Mouse (Mus musculus): Measurements from ENCODE around the gene Ifi27l2a. TPM values are rescaled to one million over a fixed set of nuclear protein-coding genes. Genes with fewer than 3 reads are reported as not detected.
"Not testable (repeated sequence)": the region's sequence is repeated elsewhere in the genome, so short reads cannot be mapped to it uniquely, and the experiment has no call there.

Gene Ifi27l2a
- 286 and 307 TPM in 2 replicates for polyA plus RNA-seq (2012; rRNA removed)

DNA sequence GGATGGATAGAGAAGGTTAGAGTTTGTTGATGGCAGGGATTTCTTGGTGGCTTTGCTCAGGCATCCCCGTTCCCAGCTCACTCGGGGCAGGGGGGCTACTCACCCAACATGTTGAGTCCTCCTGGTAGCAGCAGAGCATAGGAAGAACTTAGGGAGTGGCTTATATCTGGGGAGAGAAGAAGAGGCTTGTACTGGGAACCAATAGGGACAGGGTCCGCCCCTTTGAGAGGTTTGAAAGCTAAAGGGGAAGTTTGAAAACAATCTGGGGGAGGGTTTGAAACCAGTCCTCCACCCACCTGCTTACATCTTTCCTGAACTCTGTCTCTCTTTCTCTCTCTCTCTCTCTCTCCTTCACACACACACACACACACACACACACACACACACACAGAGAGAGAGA is at the start of gene Ifi27l2a:
Gene Ifi27l2a, minus strand, starts transcription at position 157 of the 400 bp plus-strand sequence.
- peak within 1 kb of the TSS; percentile 53 for H3K4me3 ChIP-seq (ENCODE audit: low read depth, low read length)
- peaks cover 7% of the 10 kb centered on the region for H3K4me1 ChIP-seq (ENCODE audit: control insufficient read depth, insufficient read depth, insufficient read length, low read length)
- peaks cover 8% of the 10 kb centered on the region; the same call in 1 of the 2 replicates for H3K36me3 ChIP-seq (ENCODE audit: control insufficient read depth, insufficient read depth, low read length)
- TF ChIP-seq CTCF (IDR thresholded peaks at IDR 0.05; ENCODE audit: extremely low read depth, insufficient read length, insufficient replicate concordance, low read depth, low read length) = no peak
- TF ChIP-seq POLR2A (IDR thresholded peaks at IDR 0.05; ENCODE audit: low read depth, low read length) = no peak
- H3K27ac ChIP-seq (ENCODE audit: insufficient read depth, low read depth, low read length) = peak within 1 kb of the TSS; percentile 56
- no peaks in the 10 kb centered on the region for H3K27me3 ChIP-seq (ENCODE audit: control insufficient read depth, insufficient read depth, low read length)
- WGBS = 54% methylated on average over 3 of the region's 3 CpGs

DNA sequence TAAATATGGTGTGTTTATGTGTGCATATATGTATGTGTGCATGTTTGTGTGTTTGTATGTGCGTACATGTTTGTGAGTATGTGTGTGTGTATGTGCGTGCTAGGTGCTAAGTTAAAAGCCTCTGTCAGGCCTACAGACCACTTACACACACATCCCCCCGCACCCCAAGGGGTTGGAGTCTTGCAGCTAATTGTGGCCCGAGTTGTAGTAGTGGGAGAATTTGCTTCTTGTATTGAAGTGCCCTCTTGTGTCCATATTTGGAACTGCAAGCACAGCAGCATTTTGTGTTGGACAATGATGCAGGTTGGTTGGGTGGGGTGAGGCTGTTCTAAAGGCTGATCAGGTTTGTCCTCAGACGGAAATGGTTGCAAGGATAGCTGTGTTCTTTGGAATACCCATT is 49.3 kb upstream of the Ifi27l2a start:
- no peak overlapping the region for H3K27ac ChIP-seq (ENCODE audit: insufficient read depth, low read depth, low read length)
- H3K4me1 ChIP-seq (ENCODE audit: control insufficient read depth, insufficient read depth, insufficient read length, low read length) = peaks cover 3% of the 10 kb centered on the region; the same call in 1 of the 2 replicates
- H3K27me3 ChIP-seq (ENCODE audit: control insufficient read depth, insufficient read depth, low read length) = no peaks in the 10 kb centered on the region
- TF ChIP-seq CTCF (IDR thresholded peaks at IDR 0.05; ENCODE audit: extremely low read depth, insufficient read length, insufficient replicate concordance, low read depth, low read length) (peak; percentile 76; the same call in 1 of the 2 replicates), POLR2A (IDR thresholded peaks at IDR 0.05; ENCODE audit: low read depth, low read length) (no peak)
- 27% methylated on average over 5 of the region's 5 CpGs for WGBS
- no peak overlapping the region for H3K4me3 ChIP-seq (ENCODE audit: low read depth, low read length)
- H3K36me3 ChIP-seq (ENCODE audit: control insufficient read depth, insufficient read depth, low read length) = no peaks in the 10 kb centered on the region

DNA sequence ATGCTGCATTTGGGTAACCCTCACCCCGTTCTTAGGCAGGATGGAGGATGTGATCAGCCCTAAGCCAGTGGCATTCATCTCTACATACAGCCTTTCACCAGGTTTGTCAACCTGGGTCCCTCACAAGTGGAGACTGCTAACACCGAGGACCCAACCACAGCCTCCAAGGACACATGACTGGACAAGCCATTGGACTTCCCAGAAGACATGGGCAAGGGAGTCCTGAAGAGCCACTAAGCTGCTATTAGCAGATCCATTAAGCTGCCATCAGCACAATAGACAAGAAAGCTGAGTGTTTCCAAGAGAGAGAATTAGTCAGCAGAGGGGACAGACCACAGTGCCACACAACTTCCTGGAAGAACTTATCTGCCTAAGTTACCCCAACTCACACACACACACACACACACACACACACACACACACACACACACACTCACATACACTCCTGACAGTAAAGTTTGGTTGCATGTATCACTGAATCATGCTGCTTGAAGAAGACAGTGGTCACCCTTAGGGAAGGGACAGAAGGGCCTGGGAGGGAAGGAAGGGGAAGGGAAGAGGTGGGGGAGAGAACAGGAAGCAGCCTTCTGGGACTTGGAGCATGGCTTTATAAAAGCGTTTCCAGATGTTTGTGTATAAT is 47.7 kb upstream of the Ifi27l2a start:
- whole genome bisulfite sequencing = 64% methylated on average over 3 of the region's 3 CpGs
- peaks cover 15% of the 10 kb centered on the region; the same call in 1 of the 2 replicates for H3K4me1 ChIP-seq (ENCODE audit: control insufficient read depth, insufficient read depth, insufficient read length, low read length)
- no peak overlapping the region for H3K4me3 ChIP-seq (ENCODE audit: low read depth, low read length)
- no peak overlapping the region for H3K27ac ChIP-seq (ENCODE audit: insufficient read depth, low read depth, low read length)
- H3K27me3 ChIP-seq (ENCODE audit: control insufficient read depth, insufficient read depth, low read length) = no peaks in the 10 kb centered on the region
- TF ChIP-seq CTCF (IDR thresholded peaks at IDR 0.05; ENCODE audit: extremely low read depth, insufficient read length, insufficient replicate concordance, low read depth, low read length) = no peak
- no peak for TF ChIP-seq POLR2A (IDR thresholded peaks at IDR 0.05; ENCODE audit: low read depth, low read length)
- H3K36me3 ChIP-seq (ENCODE audit: control insufficient read depth, insufficient read depth, low read length) = no peaks in the 10 kb centered on the region

DNA sequence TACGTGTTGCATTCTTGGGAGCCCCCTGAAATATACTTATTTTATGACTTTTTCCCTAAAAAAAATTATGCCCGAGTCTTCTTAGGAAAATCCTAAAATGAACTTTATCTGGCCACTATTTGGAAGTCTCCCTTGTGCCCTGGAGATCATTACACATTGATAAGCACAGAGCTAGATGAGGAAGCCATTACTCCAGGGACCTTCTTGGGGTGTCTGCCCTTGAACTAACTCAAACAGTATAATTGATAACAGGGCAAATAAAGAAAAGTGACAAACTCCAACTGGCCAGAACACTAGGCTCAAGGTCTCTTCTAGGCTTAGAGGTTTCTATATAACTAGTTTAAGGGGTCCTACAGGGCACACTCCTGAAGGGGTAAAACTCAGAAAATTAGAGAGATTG is 44.3 kb upstream of the Ifi27l2a start:
- 52% methylated on average over 2 of the region's 2 CpGs for WGBS

DNA sequence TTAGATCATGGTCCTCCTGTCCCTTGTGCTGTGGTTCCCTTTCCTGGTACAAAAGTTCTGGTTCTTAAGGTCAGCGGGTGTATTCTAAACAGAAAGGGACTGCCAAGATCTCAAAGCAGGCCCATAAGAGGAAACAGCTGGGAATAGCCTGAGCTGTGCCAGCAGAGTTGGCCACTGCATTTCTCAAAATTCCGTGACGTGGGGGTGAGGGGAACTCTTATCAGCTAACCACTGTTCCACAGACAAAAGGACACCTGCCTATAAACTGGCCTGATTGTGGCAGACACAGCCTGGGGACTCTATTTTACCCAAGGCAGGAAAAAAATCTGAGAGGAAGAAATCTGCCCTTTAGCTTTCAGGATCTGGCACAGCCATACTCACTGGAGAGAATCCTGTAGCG is 43.8 kb upstream of the Ifi27l2a start:
- no peaks in the 10 kb centered on the region for H3K27me3 ChIP-seq (ENCODE audit: control insufficient read depth, insufficient read depth, low read length)
- H3K36me3 ChIP-seq (ENCODE audit: control insufficient read depth, insufficient read depth, low read length) = no peaks in the 10 kb centered on the region
- peaks cover 27% of the 10 kb centered on the region; the same call in 1 of the 2 replicates for H3K4me1 ChIP-seq (ENCODE audit: control insufficient read depth, insufficient read depth, insufficient read length, low read length)
- 3% methylated on average over 4 of the region's 4 CpGs for WGBS
- no peak overlapping the region for H3K4me3 ChIP-seq (ENCODE audit: low read depth, low read length)
- TF ChIP-seq POLR2A (IDR thresholded peaks at IDR 0.05; ENCODE audit: low read depth, low read length) (no peak), CTCF (IDR thresholded peaks at IDR 0.05; ENCODE audit: extremely low read depth, insufficient read length, insufficient replicate concordance, low read depth, low read length) (no peak)
- peak overlapping the region; percentile 95 for H3K27ac ChIP-seq (ENCODE audit: insufficient read depth, low read depth, low read length)

More for the DNA sequence above, 44.3 kb upstream of the Ifi27l2a start:
- H3K27me3 ChIP-seq (ENCODE audit: control insufficient read depth, insufficient read depth, low read length) = no peaks in the 10 kb centered on the region
- H3K4me3 ChIP-seq (ENCODE audit: low read depth, low read length) = no peak overlapping the region
- H3K4me1 ChIP-seq (ENCODE audit: control insufficient read depth, insufficient read depth, insufficient read length, low read length) = peaks cover 27% of the 10 kb centered on the region; the same call in 1 of the 2 replicates
- TF ChIP-seq CTCF (IDR thresholded peaks at IDR 0.05; ENCODE audit: extremely low read depth, insufficient read length, insufficient replicate concordance, low read depth, low read length) = no peak
- no peak for TF ChIP-seq POLR2A (IDR thresholded peaks at IDR 0.05; ENCODE audit: low read depth, low read length)
- no peaks in the 10 kb centered on the region for H3K36me3 ChIP-seq (ENCODE audit: control insufficient read depth, insufficient read depth, low read length)
- H3K27ac ChIP-seq (ENCODE audit: insufficient read depth, low read depth, low read length) = peak overlapping the region; percentile 95

DNA sequence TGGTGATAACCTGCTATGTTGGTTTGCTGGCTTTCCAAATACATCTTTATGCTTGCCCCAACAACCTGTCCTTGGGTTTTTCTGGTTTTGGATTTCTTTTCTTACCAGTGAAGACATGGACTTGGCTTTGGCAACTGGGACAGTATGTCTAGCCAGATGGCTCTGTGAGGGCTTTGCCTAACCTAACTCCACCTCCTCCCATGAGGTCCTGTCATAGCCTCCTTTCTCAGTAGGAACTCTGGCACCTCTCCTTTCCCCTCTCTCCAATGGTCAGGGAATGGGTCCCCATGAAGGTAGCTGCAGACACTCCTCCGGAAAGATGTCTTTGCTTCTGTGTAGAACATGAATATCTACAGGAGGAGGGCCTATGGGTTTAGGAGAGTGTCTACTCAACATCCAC is 43.2 kb upstream of the Ifi27l2a start:
- H3K27ac ChIP-seq (ENCODE audit: insufficient read depth, low read depth, low read length) = peak overlapping the region; percentile 95

DNA sequence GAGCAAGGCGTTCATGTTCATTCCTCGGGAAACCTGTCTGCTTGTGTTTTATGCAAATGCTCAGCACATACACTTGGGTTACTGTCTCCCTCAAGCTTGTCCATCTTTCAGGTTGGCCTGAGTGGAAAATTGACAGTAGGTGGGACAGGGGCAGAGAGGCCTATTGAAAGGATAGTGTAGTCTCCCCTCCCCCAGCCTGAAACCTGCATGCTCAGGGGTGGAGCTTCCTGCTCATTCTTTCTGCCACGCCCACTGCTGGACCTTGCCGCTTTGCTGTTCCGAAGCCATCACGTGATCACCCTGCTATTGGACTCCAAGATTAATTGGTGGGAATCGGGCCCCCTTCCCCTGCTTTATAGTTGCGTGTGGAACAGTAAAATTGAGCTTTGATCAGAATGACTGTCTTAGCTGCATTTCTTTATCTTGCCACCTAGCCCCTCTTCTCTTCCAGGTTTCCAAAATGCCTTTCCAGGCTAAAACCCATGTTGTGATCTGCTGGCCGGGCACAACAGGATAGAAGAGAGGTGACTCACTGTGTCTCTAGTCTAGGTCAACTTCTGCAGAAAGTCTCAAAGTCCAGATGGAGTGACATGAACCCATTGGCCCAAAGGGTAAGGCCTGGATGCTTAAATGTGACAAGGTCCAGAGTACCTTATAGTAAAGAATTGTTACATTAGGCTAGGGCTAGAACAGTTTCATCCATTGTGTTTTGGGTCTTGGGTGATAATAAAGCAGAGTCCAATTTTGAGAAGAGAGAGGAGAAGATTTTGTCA is 40.9 kb upstream of the Ifi27l2a start:
- H3K27ac ChIP-seq (ENCODE audit: insufficient read depth, low read depth, low read length) = peak overlapping the region; percentile 70
- peaks cover 27% of the 10 kb centered on the region; the same call in 1 of the 2 replicates for H3K4me1 ChIP-seq (ENCODE audit: control insufficient read depth, insufficient read depth, insufficient read length, low read length)
- WGBS = 42% methylated on average over 9 of the region's 9 CpGs
- not testable (repeated sequence) for H3K27me3 ChIP-seq (ENCODE audit: control insufficient read depth, insufficient read depth, low read length); H3K36me3 ChIP-seq (ENCODE audit: control insufficient read depth, insufficient read depth, low read length); H3K4me3 ChIP-seq (ENCODE audit: low read depth, low read length)

More for the DNA sequence above, 43.2 kb upstream of the Ifi27l2a start:
- no peaks in the 10 kb centered on the region for H3K27me3 ChIP-seq (ENCODE audit: control insufficient read depth, insufficient read depth, low read length)
- 83% methylated on average over 1 of the region's 1 CpGs for WGBS
- H3K4me3 ChIP-seq (ENCODE audit: low read depth, low read length) = no peak overlapping the region
- peaks cover 27% of the 10 kb centered on the region; the same call in 1 of the 2 replicates for H3K4me1 ChIP-seq (ENCODE audit: control insufficient read depth, insufficient read depth, insufficient read length, low read length)
- TF ChIP-seq POLR2A (IDR thresholded peaks at IDR 0.05; ENCODE audit: low read depth, low read length) (no peak), CTCF (IDR thresholded peaks at IDR 0.05; ENCODE audit: extremely low read depth, insufficient read length, insufficient replicate concordance, low read depth, low read length) (no peak)
- no peaks in the 10 kb centered on the region for H3K36me3 ChIP-seq (ENCODE audit: control insufficient read depth, insufficient read depth, low read length)
